Mouse (Mus musculus) embryonic facial prominence, embryonic 12.5 days (tissue): ENCODE data around the gene Ybey. TPM values are rescaled to one million over a fixed set of nuclear protein-coding genes. Genes with fewer than 3 reads are reported as not detected.

Experiments used
- ATAC-seq: fragments of 200-750 bp; cut with Nextera tagmentation; 2 replicates; pipeline ENCODE4 v1.8.0; 2017; ENCODE audit not compliant: insufficient number of reproducible peaks, insufficient read depth, low FRiP score, low TSS enrichment
- H3K27ac ChIP-seq: fragments of 300-500 bp; sonication (generic); 2 replicates; pipeline ENCODE4 v1.5.1; 2016; ENCODE audit warnings: mild to moderate bottlenecking
- H3K27me3 ChIP-seq: fragments of 300-500 bp; sonication (generic); 2 replicates; pipeline ENCODE4 v1.6.1; 2016; ENCODE audit warnings: mild to moderate bottlenecking, moderate library complexity
- H3K36me3 ChIP-seq: fragments of 300-500 bp; sonication (generic); 2 replicates; pipeline ENCODE4 v1.6.1; 2016; ENCODE audit warnings: mild to moderate bottlenecking
- H3K4me1 ChIP-seq: fragments of 300-500 bp; sonication (generic); 2 replicates; pipeline ENCODE4 v1.6.1; 2016
- H3K4me2 ChIP-seq: fragments of 300-500 bp; sonication (generic); replicated peaks from 2 replicates; pipeline ENCODE4 v1.6.1; 2016; ENCODE audit warnings: mild to moderate bottlenecking, moderate library complexity
- H3K4me3 ChIP-seq: fragments of 300-500 bp; sonication (generic); 2 replicates; pipeline ENCODE4 v1.5.1; 2016; ENCODE audit warnings: mild to moderate bottlenecking
- H3K9ac ChIP-seq: fragments of 300-500 bp; sonication (generic); 2 replicates; pipeline ENCODE4 v1.6.1; 2016; ENCODE audit warnings: mild to moderate bottlenecking, moderate library complexity
- H3K9me3 ChIP-seq: fragments of 300-500 bp; sonication (generic); 2 replicates; pipeline ENCODE4 v1.6.1; 2016; ENCODE audit warnings: mild to moderate bottlenecking, moderate library complexity
- WGBS: fragments of 180-500 bp; shearing (Covaris S2); methylation state at CpG from one replicate; pipeline ENCODE4 v1.1.7; 2016; 5-methylcytosine and 5-hydroxymethylcytosine counted together
- polyA plus RNA-seq: library from polyadenylated mRNA; unstranded; fragments of >200 nt; fragmentation: Nextera tagmentation; extraction: Ambion mirVana; gene quantifications from 2 replicates; pipeline ENCODE4 v1.2.1, GENCODE M21; 2016

Ybey gene
- 8.8 and 9.1 TPM in 2 replicates for polyA plus RNA-seq

GRCm38 (mm10) chr10:76468203-76469162 lies at the start of gene Ybey, which contains the start of gene Mcm3ap:
TSS of gene Ybey (minus strand) at chr10:76469114.
TSS of gene Mcm3ap (plus strand) at chr10:76468927.
- no peaks in the 10 kb centered on the region for H3K27me3 ChIP-seq
- 1% methylated on average over 55 of the region's 55 CpGs for WGBS
- H3K9ac ChIP-seq, result peak within 1 kb of the TSS; percentile 85
- H3K4me2 ChIP-seq, result peak within 1 kb of the TSS; percentile 58
- peak within 1 kb of the TSS; percentile 89 for H3K27ac ChIP-seq
- no peaks in the 10 kb centered on the region for H3K9me3 ChIP-seq
- peaks cover 3% of the 10 kb centered on the region for H3K4me1 ChIP-seq
- peak within 1 kb of the TSS; percentile 82 for H3K4me3 ChIP-seq
- peaks cover 31% of the 10 kb centered on the region for H3K36me3 ChIP-seq
- ATAC-seq, result peak; percentile 94

DNA sequence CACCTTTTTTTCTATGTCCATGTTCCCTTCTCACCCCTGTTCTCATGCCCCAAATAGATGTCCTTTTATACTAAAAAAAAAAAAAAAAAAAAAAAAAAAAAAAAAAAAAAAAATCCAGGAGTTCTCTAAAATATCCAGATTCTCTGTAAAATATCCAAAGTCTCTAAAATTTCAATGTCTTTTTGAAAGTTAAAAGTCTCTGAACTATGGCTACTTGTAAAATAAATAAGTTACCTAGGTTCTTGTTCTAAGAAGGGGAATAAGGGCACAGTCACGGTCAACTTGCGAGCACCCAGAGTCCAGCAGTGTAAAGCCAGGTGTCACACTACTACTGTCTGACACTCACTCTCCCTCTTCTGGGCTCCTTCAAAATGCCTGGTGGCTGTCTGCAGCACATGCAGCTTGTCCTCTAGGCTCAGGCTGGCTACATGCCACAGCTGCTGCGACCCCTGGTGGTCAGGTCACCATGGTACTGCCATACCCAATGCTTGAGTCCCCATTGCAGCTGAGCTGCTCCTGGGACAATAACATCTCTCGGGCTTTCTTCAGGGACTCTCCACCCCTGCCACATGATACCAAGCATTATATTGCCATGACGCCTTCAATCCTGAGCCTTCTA lies 44.2 kb upstream of the Ybey start:
- Histone ChIP-seq H3K27ac (no peak overlapping the region), H3K36me3 (peaks cover 76% of the 10 kb centered on the region), H3K4me1 (no peaks in the 10 kb centered on the region), H3K9me3 (no peaks in the 10 kb centered on the region), H3K9ac (no peak overlapping the region), H3K4me3 (no peak overlapping the region), H3K4me2 (no peak overlapping the region), H3K27me3 (no peaks in the 10 kb centered on the region)
- 43% methylated on average over 5 of the region's 5 CpGs for WGBS
- ATAC-seq, result 0 out of 2 replicates have a peak, but pooled peaks have one; percentile 41

- no peak overlapping the region for H3K9ac ChIP-seq
- no peak overlapping the region for H3K27ac ChIP-seq
- H3K36me3 ChIP-seq, result peaks cover 87% of the 10 kb centered on the region
- H3K4me2 ChIP-seq, result no peak overlapping the region
- no peaks in the 10 kb centered on the region for H3K4me1 ChIP-seq
- ATAC-seq, result no peak
- H3K9me3 ChIP-seq, result no peaks in the 10 kb centered on the region
- WGBS, result 89% methylated on average over 7 of the region's 7 CpGs
- H3K27me3 ChIP-seq, result no peaks in the 10 kb centered on the region
- H3K4me3 ChIP-seq, result no peak overlapping the region
Measured at GRCm38 (mm10) chr10:76505865-76506264, 37.0 kb upstream of the Ybey start.

- Histone ChIP-seq H3K4me3 (no peak overlapping the region), H3K27ac (no peak overlapping the region), H3K9me3 (no peaks in the 10 kb centered on the region), H3K27me3 (no peaks in the 10 kb centered on the region), H3K4me2 (no peak overlapping the region), H3K36me3 (peaks cover 88% of the 10 kb centered on the region), H3K9ac (no peak overlapping the region), H3K4me1 (no peaks in the 10 kb centered on the region)
- 88% methylated on average over 11 of the region's 11 CpGs for WGBS
- ATAC-seq, result no peak
Measured at GRCm38 (mm10) chr10:76504271-76504943, 35.5 kb upstream of the Ybey start.

GRCm38 (mm10) chr10:76497522-76497921 lies 28.6 kb upstream of the Ybey start:
- H3K9ac ChIP-seq, result no peak overlapping the region
- peaks cover 87% of the 10 kb centered on the region for H3K36me3 ChIP-seq
- ATAC-seq, result no peak
- H3K4me3 ChIP-seq, result no peak overlapping the region
- WGBS, result 96% methylated on average over 4 of the region's 4 CpGs
- no peaks in the 10 kb centered on the region for H3K4me1 ChIP-seq
- H3K27ac ChIP-seq, result no peak overlapping the region
- no peak overlapping the region for H3K4me2 ChIP-seq
- H3K9me3 ChIP-seq, result no peaks in the 10 kb centered on the region
- no peaks in the 10 kb centered on the region for H3K27me3 ChIP-seq

GRCm38 (mm10) chr10:76496366-76496765 lies 27.5 kb upstream of the Ybey start:
- Histone ChIP-seq H3K4me1 (no peaks in the 10 kb centered on the region), H3K4me2 (no peak overlapping the region), H3K27ac (no peak overlapping the region), H3K36me3 (peaks cover 83% of the 10 kb centered on the region), H3K9me3 (no peaks in the 10 kb centered on the region), H3K4me3 (no peak overlapping the region), H3K9ac (no peak overlapping the region), H3K27me3 (no peaks in the 10 kb centered on the region)
- WGBS, result 94% methylated on average over 7 of the region's 7 CpGs
- no peak for ATAC-seq

- no peak overlapping the region for H3K27ac ChIP-seq
- ATAC-seq, result no peak
- WGBS, result 87% methylated on average over 6 of the region's 6 CpGs
- peaks cover 84% of the 10 kb centered on the region for H3K36me3 ChIP-seq
- no peaks in the 10 kb centered on the region for H3K27me3 ChIP-seq
- H3K4me3 ChIP-seq, result no peak overlapping the region
- no peak overlapping the region for H3K4me2 ChIP-seq
- H3K4me1 ChIP-seq, result no peaks in the 10 kb centered on the region
- no peak overlapping the region for H3K9ac ChIP-seq
- no peaks in the 10 kb centered on the region for H3K9me3 ChIP-seq
Measured at GRCm38 (mm10) chr10:76495501-76495900, 26.6 kb upstream of the Ybey start.

DNA sequence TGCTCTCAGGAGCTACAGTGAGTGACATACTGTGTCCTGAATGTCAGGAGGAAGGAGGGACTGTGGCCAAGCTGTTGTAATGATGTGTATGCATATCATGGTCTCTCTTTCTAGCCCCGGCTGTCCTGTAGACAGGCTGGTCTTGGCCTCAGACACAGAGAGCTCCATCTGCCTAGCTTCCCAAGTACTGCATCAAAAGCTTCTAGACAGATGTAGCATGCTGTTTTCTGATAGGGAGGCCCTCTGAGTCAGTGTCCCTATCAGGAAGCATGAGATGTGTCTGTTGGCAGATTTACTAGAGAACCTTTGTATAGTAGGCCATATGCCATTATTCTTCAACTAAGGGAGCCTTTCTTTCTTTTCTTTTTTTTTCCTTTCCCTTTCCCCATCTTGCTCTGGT lies 24.6 kb upstream of the Ybey start:
- no peak overlapping the region for H3K27ac ChIP-seq
- H3K4me3 ChIP-seq, result no peak overlapping the region
- H3K36me3 ChIP-seq, result peaks cover 84% of the 10 kb centered on the region
- no peaks in the 10 kb centered on the region for H3K27me3 ChIP-seq
- H3K4me1 ChIP-seq, result no peaks in the 10 kb centered on the region
- WGBS, result 69% methylated on average over 1 of the region's 1 CpGs
- no peak overlapping the region for H3K9ac ChIP-seq
- no peak for ATAC-seq
- H3K9me3 ChIP-seq, result no peaks in the 10 kb centered on the region
- no peak overlapping the region for H3K4me2 ChIP-seq

GRCm38 (mm10) chr10:76489205-76489604 lies 20.3 kb upstream of the Ybey start:
- Histone ChIP-seq H3K27me3 (no peaks in the 10 kb centered on the region), H3K4me1 (no peaks in the 10 kb centered on the region), H3K9me3 (no peaks in the 10 kb centered on the region), H3K27ac (no peak overlapping the region), H3K4me2 (no peak overlapping the region), H3K4me3 (no peak overlapping the region), H3K9ac (no peak overlapping the region), H3K36me3 (peaks cover 91% of the 10 kb centered on the region)
- WGBS, result 94% methylated on average over 15 of the region's 15 CpGs
- ATAC-seq, result no peak

GRCm38 (mm10) chr10:76488265-76488664 lies 19.4 kb upstream of the Ybey start:
- WGBS, result 90% methylated on average over 8 of the region's 8 CpGs
- Histone ChIP-seq H3K9ac (no peak overlapping the region), H3K36me3 (peaks cover 91% of the 10 kb centered on the region), H3K27ac (no peak overlapping the region), H3K4me1 (no peaks in the 10 kb centered on the region), H3K4me2 (no peak overlapping the region), H3K9me3 (no peaks in the 10 kb centered on the region), H3K27me3 (no peaks in the 10 kb centered on the region), H3K4me3 (no peak overlapping the region)
- no peak for ATAC-seq

DNA sequence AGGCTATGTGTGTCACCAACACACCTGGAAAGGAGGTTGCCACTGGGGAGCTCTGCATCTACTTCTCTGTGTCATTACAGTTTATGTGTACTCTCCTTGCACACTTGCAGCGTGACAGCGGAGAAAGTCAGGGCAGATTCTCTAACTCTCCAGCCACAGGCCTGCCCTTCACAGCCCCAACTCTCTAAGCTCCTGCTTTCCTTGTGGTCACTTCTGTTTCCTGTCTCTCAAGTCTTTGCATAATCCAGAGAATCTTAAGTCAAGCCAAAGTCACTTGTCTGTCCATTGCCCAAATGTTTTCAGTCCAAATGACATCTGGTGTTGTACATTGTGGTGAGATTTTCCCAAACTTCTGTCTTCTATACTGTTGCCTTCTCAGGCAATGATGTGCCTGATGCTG lies 17.4 kb upstream of the Ybey start:
- no peak for ATAC-seq
- H3K36me3 ChIP-seq, result peaks cover 94% of the 10 kb centered on the region
- 95% methylated on average over 2 of the region's 2 CpGs for WGBS

More for the DNA sequence above, 17.4 kb upstream of the Ybey start:
- Histone ChIP-seq H3K9ac (no peak overlapping the region), H3K27me3 (no peaks in the 10 kb centered on the region), H3K27ac (no peak overlapping the region), H3K9me3 (no peaks in the 10 kb centered on the region), H3K4me1 (no peaks in the 10 kb centered on the region), H3K4me2 (no peak overlapping the region), H3K4me3 (no peak overlapping the region)
